Mouse (Mus musculus) fat pad, adult 2 months (tissue): ENCODE data around the gene Adssl1.

ENCODE experiments used
- DNase-seq: peaks from one replicate; pipeline ENCODE4 v3.0.0-alpha.2; 2011; ENCODE audit warnings: low read depth, low spot score; ENCODE audit errors: extremely low read depth

Gene Adssl1

GRCm38 (mm10) chr12:112619686-112620353 lies at the start of gene Adssl1:
Gene Adssl1 (plus strand): TSS chr12:112620045.
- DNase-seq = no peak

- DNase-seq = no peak
Measured at GRCm38 (mm10) chr12:112570160-112570559, 49.7 kb upstream of the Adssl1 start.

- no peak for DNase-seq
Measured at GRCm38 (mm10) chr12:112571064-112571463, 48.8 kb upstream of the Adssl1 start.

GRCm38 (mm10) chr12:112575274-112575986 lies 44.4 kb upstream of the Adssl1 start:
- no peak for DNase-seq

- no peak for DNase-seq
Measured at GRCm38 (mm10) chr12:112576341-112576740, 43.5 kb upstream of the Adssl1 start.

GRCm38 (mm10) chr12:112576749-112577148 lies 43.1 kb upstream of the Adssl1 start:
- DNase-seq = no peak

GRCm38 (mm10) chr12:112578296-112579090 lies 41.4 kb upstream of the Adssl1 start:
- no peak for DNase-seq

- DNase-seq = no peak
Measured at GRCm38 (mm10) chr12:112579430-112579829, 40.4 kb upstream of the Adssl1 start.

GRCm38 (mm10) chr12:112579926-112580325 lies 39.9 kb upstream of the Adssl1 start:
- DNase-seq = no peak

GRCm38 (mm10) chr12:112581113-112581512 lies 38.7 kb upstream of the Adssl1 start:
- DNase-seq = no peak

GRCm38 (mm10) chr12:112584954-112585353 lies 34.9 kb upstream of the Adssl1 start:
- no peak for DNase-seq

GRCm38 (mm10) chr12:112585924-112586538 lies 33.8 kb upstream of the Adssl1 start:
- peak; percentile 86 for DNase-seq

GRCm38 (mm10) chr12:112587125-112588124 lies 32.4 kb upstream of the Adssl1 start:
- DNase-seq = no peak

GRCm38 (mm10) chr12:112588426-112589256 lies 31.2 kb upstream of the Adssl1 start, which contains the start of gene Inf2:
Gene Inf2 (plus strand): TSS chr12:112588784.
- DNase-seq = no peak

- DNase-seq = no peak
Measured at GRCm38 (mm10) chr12:112589491-112590191, 30.2 kb upstream of the Adssl1 start.

GRCm38 (mm10) chr12:112590566-112591239 lies 29.1 kb upstream of the Adssl1 start:
- no peak for DNase-seq

GRCm38 (mm10) chr12:112591240-112591639 lies 28.6 kb upstream of the Adssl1 start:
- DNase-seq = no peak

GRCm38 (mm10) chr12:112591730-112592129 lies 28.1 kb upstream of the Adssl1 start:
- no peak for DNase-seq
